Mouse (Mus musculus) thymus, adult 2 months (tissue): ENCODE results near the gene Krcc1. TPM values are rescaled to one million over a fixed set of nuclear protein-coding genes. Genes with fewer than 3 reads are reported as not detected.

Source experiments
- DNase-seq: peaks from one replicate; pipeline ENCODE4 v3.0.0; 2021
- H3K27ac ChIP-seq: fragments of 200-500 bp; 2 replicates; pipeline ENCODE4 v1.5.1; 2012; ENCODE audit warnings: low read length, control low read depth; ENCODE audit not compliant: control insufficient read depth, insufficient read depth
- H3K27me3 ChIP-seq: fragments of 200-500 bp; 2 replicates; pipeline ENCODE4 v1.6.1; 2012; ENCODE audit warnings: mild to moderate bottlenecking, low read length, moderate library complexity, mixed read lengths; ENCODE audit not compliant: control insufficient read depth, insufficient read depth
- H3K36me3 ChIP-seq: fragments of 200-500 bp; 2 replicates; pipeline ENCODE4 v1.6.1; 2012; ENCODE audit warnings: mild to moderate bottlenecking, low read length, moderate library complexity; ENCODE audit not compliant: control insufficient read depth, insufficient read depth
- H3K4me1 ChIP-seq: fragments of 200-500 bp; replicated peaks from 2 replicates; pipeline ENCODE4 v1.6.1; 2012; ENCODE audit warnings: low read length; ENCODE audit not compliant: control insufficient read depth, insufficient read depth
- H3K4me3 ChIP-seq: fragments of 200-500 bp; 2 replicates; pipeline ENCODE4 v1.5.1; 2012; ENCODE audit warnings: mild to moderate bottlenecking, low read length, control low read depth, moderate library complexity; ENCODE audit not compliant: control insufficient read depth, insufficient read depth
- CTCF ChIP-seq: fragments of 200-500 bp; IDR thresholded peaks from 2 replicates; pipeline ENCODE4 v1.5.1; 2012; ENCODE audit warnings: mild to moderate bottlenecking, control low read depth, low read length, moderate library complexity, borderline replicate concordance; ENCODE audit not compliant: control insufficient read depth, poor library complexity, insufficient read depth; ENCODE audit errors: extremely low read depth
- POLR2A ChIP-seq: fragments of 200-500 bp; IDR thresholded peaks from 2 replicates; pipeline ENCODE4 v1.6.1; 2012; ENCODE audit warnings: mild to moderate bottlenecking, low read length, control low read depth, moderate library complexity; ENCODE audit not compliant: control insufficient read depth, poor library complexity, insufficient read depth; ENCODE audit errors: extremely low read depth
- WGBS: fragments of 180-500 bp; shearing (Covaris S2); methylation state at CpG from one replicate; pipeline ENCODE4 v1.1.7; 2018; 5-methylcytosine and 5-hydroxymethylcytosine counted together
- polyA plus RNA-seq: library from polyadenylated mRNA; depleted of rRNA; stranded (reverse); fragments of >200 nt; gene quantifications from 2 replicates; pipeline ENCODE4 v1.2.3, GENCODE M21; 2012; rRNA removed

Gene Krcc1
- 7.7 and 8.9 TPM in 2 replicates for polyA plus RNA-seq

GRCm38 (mm10) chr6:71271389-71272315 is at the start of gene Krcc1:
TSS of gene Krcc1 (plus strand) at chr6:71271677.
- Histone ChIP-seq H3K4me3 (peak within 1 kb of the TSS; percentile 100), H3K27ac (peak within 1 kb of the TSS; percentile 84), H3K4me1 (peaks cover 15% of the 10 kb centered on the region), H3K27me3 (no peaks in the 10 kb centered on the region), H3K36me3 (no peaks in the 10 kb centered on the region)
- DNase-seq = peak; percentile 96
- WGBS = under 1% methylated on average over 82 of the region's 84 CpGs
- peak; percentile 44; the same call in 1 of the 2 replicates for TF ChIP-seq CTCF
- peak; percentile 88 for TF ChIP-seq POLR2A

GRCm38 (mm10) chr6:71224184-71224943 is 47.1 kb upstream of the Krcc1 start:
- H3K27me3 ChIP-seq = no peaks in the 10 kb centered on the region
- H3K4me1 ChIP-seq = no peaks in the 10 kb centered on the region
- no peak for DNase-seq
- no peak overlapping the region for H3K27ac ChIP-seq
- H3K4me3 ChIP-seq = no peak overlapping the region
- 58% methylated on average over 3 of the region's 3 CpGs for WGBS
- H3K36me3 ChIP-seq = no peaks in the 10 kb centered on the region
- TF ChIP-seq POLR2A (no peak), CTCF (no peak)

- H3K4me3 ChIP-seq = no peak overlapping the region
- H3K36me3 ChIP-seq = no peaks in the 10 kb centered on the region
- no peak for TF ChIP-seq CTCF
- TF ChIP-seq POLR2A = no peak
- DNase-seq = no peak
- H3K27me3 ChIP-seq = no peaks in the 10 kb centered on the region
- no peaks in the 10 kb centered on the region for H3K4me1 ChIP-seq
- 95% methylated on average over 6 of the region's 6 CpGs for WGBS
- H3K27ac ChIP-seq = no peak overlapping the region
Measured at GRCm38 (mm10) chr6:71226544-71226943, 44.9 kb upstream of the Krcc1 start.

- no peak for DNase-seq
- Histone ChIP-seq H3K36me3 (no peaks in the 10 kb centered on the region), H3K4me3 (no peak overlapping the region), H3K27me3 (no peaks in the 10 kb centered on the region), H3K27ac (no peak overlapping the region), H3K4me1 (no peaks in the 10 kb centered on the region)
- TF ChIP-seq CTCF = no peak
- TF ChIP-seq POLR2A = no peak
- WGBS = 90% methylated on average over 7 of the region's 7 CpGs
Measured at GRCm38 (mm10) chr6:71227157-71227770, 44.2 kb upstream of the Krcc1 start.

GRCm38 (mm10) chr6:71235121-71235520 is 36.4 kb upstream of the Krcc1 start:
- no peak for TF ChIP-seq CTCF
- TF ChIP-seq POLR2A = no peak
- H3K4me1 ChIP-seq = no peaks in the 10 kb centered on the region
- 69% methylated on average over 13 of the region's 13 CpGs for WGBS
- H3K27ac ChIP-seq = no peak overlapping the region
- H3K4me3 ChIP-seq = no peak overlapping the region
- no peak for DNase-seq
- H3K27me3 ChIP-seq = no peaks in the 10 kb centered on the region
- H3K36me3 ChIP-seq = no peaks in the 10 kb centered on the region

- DNase-seq = no peak
- TF ChIP-seq CTCF = no peak
- no peak for TF ChIP-seq POLR2A
- Histone ChIP-seq H3K4me1 (no peaks in the 10 kb centered on the region), H3K4me3 (no peak overlapping the region), H3K36me3 (no peaks in the 10 kb centered on the region), H3K27me3 (no peaks in the 10 kb centered on the region), H3K27ac (no peak overlapping the region)
- WGBS = 85% methylated on average over 3 of the region's 3 CpGs
Measured at GRCm38 (mm10) chr6:71235944-71236343, 35.5 kb upstream of the Krcc1 start.
